Mouse (Mus musculus) adrenal gland, adult 18-20 months (tissue): Measurements from ENCODE around the gene Cdh23. TPM values are rescaled to one million over a fixed set of nuclear protein-coding genes. Genes with fewer than 3 reads are reported as not detected.

Experiments
- DNase-seq, 2 experiments: peaks; one replicate each; pipeline ENCODE4 v3.0.0; 2021 to 2022; ENCODE audit warnings: low spot score in 2 of 2
- total RNA-seq, 2 experiments: library from RNA; stranded (reverse); gene quantifications; 1 replicate in 1 of 2; 2 replicates in 1 of 2; pipeline ENCODE4 v1.2.3; 2021

Gene Cdh23
- total RNA-seq, 2 experiments from 2014 or later, result 1.3 to 1.8 TPM

DNA sequence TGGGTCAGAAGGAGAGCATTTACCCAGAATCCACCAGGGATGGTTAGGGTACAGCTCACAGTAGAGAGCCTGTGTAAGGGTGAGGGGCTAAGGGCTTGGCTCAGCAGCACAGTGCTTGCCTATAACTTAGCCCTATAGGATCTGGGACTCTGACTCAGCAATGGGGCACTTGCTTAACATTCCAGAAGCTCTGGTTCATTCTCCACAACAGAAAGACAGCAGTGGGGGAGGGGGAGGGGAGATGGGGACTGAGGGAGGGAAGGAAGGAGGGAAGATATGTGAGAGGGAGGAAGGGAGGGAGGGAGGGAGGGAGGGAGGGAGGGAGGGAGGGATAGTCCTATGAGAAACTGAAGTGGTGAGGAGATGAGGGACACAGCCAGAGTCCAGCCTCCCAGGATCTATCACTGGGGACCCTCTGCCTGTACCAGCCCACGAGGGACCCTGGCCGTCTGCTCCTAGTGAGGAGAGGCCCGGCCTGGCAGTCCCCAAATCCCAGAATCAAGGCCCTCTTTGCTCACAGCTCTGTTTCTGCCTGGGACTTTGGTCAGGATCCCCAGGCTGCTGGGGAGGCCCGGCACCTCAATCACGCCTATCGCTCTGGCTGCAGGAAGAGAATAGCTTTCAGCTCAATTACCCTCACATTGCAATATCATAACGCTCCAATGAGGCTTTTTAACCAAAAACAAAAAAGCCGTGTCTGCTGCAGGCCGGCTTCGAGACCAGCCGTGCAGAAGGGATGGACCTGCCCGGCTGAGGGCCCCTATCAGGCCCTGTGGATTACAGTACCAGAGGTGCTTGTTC lies 117.4 kb downstream of the Cdh23 start:
- no peak for DNase-seq

DNA sequence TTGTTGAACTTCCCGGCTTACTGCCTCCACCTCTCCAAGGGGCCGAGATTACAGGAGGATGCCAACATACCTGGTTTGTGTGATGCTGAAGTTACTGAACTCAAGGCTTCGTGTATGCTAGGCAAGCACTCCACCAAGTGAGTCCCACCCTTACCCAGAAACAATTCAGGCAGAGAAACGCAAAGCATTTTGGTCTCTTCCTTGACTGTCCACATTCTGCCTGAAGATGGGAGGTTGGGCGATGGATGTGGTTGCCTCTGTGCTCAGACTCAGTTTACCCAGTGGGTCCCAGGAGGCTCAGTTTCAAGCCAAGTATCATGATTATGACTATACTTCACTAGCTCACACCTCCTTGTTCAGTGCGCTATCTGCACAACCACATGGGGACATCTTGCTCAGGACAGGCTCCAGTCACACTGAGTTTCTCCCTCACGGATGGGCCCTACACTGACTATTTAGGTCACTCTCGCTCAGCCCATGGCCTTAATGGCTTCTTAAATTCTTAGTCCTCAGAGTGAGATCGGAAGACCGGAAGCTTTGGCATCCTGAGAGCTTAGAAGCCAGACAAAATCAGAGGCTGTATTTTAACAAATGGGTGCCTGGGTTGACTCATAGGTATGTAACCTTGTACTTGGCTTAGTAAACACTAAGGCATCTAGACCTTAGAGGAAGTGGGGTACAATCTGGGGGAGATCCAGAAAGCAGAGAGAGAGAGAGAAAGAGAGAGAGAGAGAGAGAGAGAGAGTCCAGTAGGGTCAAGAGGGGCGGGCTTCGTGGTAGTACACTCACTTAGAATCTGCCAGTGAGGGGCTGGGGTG lies 118.2 kb downstream of the Cdh23 start:
- DNase-seq, result peak in 1 of 2 experiments; percentile 10

DNA sequence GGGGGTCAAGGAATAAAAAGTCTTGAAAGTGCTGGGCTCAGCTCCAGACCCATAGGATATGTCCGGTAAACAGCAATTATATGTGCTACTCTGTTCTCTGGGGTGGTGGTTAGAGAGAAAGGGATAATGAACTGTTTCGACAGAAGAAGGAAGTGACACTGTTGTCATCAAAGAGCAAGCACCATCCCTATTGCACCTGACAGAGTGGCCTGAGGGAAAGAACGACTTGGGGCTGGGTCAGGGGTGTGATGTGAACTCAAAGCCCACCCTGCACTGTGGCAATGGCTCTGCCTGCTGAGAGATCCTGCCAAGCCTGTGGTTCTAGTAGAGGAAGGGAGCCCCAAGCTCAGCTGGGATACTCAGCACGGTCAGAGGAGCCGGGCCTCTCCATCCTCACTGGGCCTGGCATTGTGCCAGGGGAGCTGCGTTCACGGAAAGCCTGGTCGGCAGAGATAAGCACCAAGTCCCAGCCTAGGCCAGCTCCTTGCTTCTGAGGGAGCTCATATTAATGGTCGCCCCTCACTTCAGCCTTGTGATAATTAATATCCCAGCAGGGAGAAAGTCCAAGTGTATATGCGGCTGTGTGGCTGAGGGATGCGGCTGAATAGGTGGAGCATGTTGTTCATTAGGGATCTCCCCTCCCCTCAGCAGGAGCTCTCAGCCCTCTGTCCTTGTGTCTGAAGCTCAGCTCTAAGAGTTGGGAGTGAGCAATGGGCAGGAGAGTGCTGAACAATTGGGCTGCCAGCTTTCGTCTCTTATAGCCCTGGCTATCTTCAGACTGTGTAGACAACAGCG lies 119.0 kb downstream of the Cdh23 start:
- DNase-seq, result peak; percentile 49 to 61

DNA sequence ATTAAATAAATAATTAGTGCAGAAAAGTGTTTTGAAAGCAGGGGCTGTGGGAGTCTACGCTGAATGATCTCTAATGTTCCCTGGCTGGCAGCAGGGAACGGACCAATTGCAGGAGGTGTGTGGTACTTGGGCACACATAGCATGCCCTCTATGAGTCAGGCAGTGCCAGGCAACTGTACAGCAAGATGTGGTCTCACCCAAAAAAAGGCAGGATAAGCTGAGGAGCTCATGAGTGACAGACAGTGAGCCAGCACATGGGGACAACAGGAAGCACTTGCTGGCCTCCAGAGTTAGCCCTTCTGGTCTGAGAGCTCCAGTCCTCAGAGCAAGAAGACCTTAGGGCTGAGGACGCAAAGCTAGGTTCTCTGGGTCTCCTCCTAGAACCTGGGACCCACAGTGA lies 121.4 kb downstream of the Cdh23 start:
- DNase-seq, result no peak

DNA sequence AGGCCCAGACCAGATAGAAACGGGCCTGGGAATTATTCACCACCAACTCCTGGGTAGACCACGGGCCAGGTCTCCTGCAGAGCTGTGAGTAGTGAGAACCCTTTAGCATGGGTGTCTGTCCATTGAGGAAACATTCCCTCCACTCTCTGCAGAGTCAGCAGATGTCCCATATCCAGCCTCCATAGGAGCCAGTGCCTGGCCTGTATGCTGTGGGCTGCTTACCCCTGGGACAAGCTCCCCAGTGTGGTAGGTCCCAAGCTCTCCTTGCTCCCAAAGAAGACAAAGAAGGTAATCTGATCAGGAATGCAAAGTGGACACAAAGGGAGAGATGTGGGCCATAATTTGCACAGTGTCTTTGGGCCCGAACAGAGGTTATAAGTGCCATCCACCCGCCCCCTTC lies 124.8 kb downstream of the Cdh23 start:
- no peak for DNase-seq

DNA sequence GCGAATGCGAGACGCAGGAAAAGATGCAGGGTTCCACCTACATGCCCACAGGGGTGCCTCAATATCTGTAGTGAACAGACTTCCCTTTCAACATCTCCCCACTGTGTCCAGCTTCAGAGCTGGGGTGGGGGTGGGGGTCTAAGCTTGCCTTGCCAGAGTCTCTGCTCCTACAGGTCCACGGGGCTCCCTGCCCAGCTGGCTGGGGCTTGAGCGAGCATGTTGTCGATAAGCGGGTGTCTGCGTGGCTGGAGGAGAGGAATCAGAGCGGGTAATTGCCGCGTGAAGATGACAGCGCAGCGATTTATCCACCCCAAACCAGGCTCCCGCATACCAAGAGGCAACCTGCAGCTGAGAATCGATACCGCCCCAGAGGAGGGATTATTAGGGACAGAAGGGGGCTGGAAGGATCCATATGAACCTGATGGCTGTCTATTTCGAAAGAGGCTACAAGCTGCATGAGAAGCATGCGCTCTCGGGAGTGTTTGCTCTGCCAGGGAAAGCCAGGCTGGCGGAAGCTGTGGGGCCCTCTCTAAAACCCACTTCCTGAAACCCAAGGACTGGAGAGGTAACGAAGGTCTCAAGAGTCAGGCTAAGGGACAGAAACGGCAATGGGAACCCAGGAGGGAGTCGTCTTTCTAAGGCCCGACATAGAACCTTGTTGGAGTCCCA lies 129.8 kb downstream of the Cdh23 start:
- no peak for DNase-seq

DNA sequence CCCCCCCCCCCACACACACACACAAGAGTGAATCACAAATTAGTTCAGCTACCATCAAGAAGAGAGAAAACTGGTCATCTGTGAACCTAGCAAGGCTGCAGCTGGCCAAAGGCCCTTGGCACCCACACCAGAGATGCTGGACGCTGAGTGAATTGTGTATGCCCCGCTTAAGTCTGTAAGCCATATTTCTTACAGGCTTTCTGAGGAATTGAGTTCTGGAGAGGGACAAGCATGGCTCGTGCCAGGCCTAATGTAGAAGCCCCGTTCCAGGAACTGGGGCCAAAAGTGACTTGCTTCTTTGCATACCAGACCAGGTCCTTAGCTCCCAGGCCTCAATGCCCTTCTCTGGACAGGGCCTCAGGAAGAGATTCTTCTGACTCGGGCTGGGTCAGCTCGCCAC lies 132.2 kb downstream of the Cdh23 start:
- no peak for DNase-seq

DNA sequence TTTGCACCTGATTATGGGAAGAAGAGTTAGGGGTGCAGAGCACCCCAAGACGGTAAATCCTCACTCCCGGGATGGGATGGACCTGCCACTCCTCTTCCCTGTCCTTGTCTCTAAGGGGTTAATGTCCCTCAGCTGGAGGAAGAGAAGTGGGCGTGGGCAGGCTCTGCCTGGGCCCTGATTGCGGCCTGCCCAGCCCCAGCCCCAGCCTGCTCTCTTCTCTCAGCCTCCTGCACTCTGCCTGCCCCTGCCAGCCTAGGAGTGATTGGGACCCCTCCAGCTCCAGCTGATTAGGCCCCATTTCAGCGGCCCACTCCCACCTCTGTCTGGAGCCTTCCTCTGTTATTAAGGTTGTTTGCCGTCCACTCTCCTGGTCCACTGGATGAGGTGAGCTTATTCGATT lies 133.3 kb downstream of the Cdh23 start:
- DNase-seq, result no peak

DNA sequence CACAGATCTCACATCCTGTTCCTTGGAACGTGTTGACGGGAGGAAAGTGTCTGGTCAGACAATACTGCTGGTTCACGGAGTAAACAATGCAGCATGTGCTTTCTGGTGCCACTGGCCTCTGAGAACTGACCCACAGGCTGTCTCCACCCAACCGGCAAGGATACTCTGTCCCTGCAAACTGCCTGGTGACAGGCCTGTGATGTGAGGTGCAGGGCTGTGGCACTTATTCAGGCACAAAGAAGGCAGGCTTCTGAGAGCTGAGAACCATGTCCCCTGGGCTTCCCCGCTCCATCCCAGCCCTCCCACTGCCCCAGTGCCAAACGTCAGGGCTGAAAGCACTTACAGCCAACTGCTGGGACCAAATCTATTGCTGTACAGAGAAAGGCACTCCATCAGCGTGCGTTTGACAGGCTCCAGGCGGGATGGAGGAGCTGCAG lies 137.8 kb downstream of the Cdh23 start:
- DNase-seq, result no peak

DNA sequence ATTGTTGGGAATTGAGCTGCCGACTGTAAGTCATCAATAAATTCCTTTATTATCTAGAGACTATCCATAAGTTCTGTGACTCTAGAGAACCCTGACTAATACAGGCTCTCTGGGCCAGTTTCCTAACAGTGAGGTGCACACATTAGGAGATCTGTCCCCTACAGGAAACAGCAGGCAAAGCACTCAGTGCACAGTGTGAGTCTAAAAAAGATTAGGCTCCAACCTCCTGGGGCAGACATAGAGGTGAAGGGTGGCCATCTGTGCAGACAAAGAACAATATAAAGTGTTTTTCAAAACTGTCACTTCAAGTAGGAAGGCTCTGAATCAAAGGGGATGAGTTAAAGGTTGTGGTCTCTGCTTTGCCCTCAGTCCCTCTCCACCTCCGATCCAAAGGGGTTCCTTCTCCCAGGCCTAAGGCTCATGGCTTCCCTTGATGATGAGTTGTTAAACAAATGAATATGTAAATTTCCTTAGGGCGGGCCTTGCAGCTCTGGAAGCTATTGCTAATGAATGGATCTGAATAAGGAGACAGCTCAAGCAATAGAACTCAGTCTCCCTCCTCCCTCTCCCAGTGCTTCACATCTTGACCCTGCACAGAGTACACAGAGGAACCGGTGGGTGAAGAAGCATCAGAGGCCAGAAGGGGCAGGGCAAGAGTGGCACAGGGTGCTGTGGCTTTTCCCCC lies 143.2 kb downstream of the Cdh23 start:
- DNase-seq, result no peak

DNA sequence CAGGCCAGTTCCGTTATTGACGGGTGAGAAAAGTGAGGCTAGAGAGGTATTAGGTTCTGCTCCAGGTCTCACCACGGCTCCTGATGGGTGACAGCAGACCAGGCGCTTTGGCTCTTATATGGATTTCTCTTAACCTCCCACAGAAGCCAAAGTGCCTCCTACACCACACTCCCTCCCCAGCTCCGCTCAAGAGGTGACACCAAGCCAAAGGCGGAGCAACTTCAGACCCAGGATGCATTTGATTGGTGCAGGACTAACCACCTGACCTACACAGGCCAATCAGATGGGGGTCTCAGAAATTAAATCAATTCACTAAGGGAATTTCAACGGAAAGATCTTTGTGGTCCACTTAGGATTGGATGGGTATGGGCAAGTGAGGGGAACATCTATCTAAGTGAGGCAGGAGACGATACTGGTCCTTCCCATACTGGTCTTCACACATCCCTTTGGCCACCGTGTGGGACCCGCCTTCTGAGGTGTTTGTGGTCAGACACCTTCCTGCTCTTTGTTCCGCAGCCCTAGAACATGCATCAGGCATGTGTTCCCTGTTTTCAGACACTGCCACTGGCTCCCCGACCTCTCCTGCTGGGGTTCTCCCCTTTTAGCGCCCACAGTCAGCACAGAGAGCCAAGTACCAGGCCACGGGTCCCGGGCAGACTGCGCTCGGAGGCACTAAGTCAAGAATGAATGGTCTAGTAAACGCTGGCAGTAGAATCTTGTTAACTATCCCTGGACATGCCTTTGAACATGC lies 157.0 kb downstream of the Cdh23 start:
- no peak for DNase-seq

DNA sequence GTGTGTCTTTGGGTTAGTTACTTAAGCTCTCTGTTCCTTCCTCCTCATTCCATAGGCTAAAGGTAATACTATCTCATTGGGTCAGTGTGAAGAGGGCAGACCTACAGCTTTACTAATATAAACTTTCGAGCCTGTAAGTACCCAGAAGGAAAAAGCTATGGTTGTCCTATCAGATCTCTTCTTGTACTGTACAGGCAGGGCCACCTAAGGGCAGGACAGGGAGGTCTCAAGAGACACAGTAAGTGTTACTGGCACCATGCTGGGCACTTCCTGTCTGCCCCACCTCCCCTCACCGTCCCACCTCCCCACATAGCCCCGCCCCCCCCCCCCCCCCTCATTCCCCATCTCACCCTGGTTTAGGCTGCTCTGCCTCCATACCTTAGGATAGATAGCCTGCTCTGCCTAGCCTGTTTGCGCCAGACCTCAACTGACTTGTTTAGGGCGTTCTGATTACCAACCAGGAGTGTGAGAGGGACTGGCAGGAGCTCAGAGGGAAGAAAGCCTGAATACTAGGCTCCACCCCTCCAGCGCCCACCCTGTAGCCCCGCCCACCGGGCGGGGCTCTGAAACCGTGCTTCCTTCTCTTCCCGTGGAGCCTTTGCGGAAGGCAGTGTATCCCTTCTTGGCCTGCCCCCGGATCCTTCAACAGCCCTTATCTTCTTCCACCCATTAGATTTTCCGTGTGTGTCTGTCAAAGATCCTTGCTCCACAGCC lies 160.0 kb downstream of the Cdh23 start:
- no peak for DNase-seq

DNA sequence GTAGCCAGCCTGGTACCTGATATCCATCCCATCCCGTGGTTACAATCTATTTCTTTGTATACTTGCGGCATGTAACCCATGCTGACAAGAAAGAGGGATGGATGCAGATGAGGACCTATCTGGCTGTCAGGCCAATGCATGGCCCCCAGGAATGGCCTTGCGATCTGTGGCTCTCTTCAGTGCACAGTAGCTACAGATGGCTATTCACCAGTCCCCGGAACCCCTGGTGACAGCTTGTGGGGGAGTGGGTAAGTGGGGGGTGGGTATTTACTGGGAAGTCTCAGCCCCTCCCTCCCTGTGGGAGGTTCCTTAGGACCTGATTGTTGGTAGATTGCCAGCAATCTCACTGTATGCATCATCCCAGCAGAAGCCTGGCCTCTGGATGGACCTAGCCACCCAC lies 163.8 kb downstream of the Cdh23 start:
- no peak for DNase-seq

DNA sequence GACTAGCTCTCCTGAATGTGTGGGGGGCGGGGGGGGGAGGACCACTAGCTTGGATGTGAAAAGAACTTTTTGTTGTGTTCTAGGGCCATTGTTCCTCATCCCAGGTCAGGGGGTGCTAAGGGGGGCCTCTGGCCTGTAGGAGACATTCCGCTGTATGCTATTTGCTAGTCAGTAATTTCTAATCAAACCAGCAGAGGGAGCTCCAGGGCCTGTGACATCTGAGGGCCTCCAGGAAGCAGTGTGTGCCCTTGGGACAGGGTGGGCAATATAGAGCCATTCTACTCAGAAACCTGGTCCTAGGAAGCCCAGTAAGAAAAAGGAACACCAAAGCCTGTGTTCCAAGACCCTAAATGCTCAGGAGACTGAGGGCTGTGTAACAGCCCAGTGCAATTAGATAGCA lies 164.9 kb downstream of the Cdh23 start:
- peak; percentile 39 to 64 for DNase-seq

DNA sequence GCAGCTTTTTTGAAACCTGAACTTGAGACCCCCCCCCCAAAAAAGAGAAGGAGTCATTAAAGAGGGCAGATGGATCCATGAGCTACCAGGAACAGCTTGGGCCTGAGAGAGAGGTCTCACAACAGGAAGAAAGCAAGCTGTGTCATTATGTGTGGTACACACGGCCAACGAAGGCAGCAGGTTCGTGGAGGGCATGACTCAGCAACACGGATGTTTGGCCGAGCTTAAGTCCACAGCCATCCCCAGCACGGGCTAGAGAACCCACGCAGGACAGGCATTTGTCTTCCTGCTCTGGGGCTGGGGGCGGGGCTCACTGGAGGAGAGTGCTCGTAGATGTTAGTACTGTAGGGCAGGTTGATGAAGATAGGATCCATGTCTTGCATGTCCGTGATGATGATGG lies 165.7 kb downstream of the Cdh23 start:
- DNase-seq, result no peak

DNA sequence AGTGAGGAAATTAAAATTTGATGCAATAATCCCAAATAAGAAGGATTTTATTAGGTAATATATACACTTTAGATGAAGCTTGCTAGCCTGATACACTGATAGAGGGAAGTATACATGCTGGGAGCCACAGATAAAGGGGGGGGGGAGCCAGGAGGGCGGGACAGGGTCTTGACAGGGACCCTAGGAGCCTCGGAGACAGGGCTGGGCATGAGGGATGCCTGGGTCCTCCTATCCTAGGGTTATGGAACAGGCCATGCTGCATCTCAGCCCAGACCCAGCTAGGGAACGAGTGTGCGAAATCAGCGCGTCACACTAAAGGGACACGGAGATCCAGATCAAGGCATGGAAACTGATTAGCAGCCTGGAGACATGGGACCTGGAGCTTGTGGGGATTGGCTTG lies 168.3 kb downstream of the Cdh23 start:
- no peak for DNase-seq

DNA sequence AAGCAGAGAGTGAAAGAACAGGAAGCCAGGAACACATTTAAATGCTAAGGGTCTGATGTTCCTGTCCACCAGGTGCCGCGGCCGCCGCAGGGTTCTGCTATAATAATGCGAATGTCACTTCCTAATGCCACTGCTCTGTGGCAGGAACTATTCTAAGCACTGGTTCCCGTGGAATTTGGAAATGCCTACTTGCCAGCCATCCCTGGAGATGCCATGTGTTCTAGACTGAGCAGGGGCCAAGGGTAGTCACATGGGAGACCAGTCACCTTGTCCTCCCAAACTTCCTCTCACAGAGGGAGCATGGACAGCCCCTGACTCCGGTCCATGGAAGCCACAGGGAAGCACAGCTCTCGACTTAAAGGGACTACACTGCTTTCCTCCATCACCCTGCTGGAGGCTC lies 171.2 kb downstream of the Cdh23 start:
- no peak for DNase-seq

DNA sequence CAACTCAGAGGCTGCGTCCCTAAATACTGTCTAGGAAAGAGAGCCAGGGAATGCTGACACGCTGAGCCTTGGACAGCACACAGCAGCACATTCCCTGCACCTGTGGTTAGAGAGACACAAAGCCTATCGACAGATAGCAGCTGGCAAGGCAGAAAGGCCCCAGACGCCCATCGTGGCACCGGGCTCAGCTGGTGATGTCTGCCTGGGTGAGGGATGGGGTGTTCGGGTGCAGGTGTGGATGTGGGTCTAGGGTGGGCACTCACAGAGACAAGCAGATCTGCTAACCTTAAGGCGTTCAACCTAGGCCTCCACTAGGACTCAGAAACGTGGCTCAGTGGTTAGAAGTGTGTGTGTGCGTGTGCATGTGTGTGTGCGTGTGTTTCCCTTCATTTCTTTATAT lies 180.0 kb downstream of the Cdh23 start:
- DNase-seq, result no peak

DNA sequence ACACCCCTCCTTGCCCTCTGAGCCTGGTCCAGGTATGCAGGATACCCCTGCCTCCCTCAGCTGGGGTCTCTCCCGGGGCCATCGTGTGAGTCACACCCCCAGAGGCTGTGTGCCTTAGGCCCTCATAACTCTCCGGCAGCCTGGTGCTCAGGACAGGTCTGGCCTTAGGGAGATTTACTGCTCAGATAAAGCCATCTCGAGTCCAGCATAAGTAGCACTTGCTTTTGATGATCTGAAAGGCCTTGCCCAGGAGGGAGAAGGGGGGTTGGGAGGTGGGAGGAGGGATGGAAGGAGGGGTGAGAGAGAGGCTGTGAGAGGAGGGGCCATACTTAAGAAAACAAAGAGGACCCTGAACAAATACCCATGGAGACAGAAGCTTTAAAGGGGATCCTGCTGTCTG lies 197.8 kb downstream of the Cdh23 start:
- DNase-seq, result no peak
